Mouse (Mus musculus) heart, postnatal 10 days (tissue): Measurements from ENCODE around the gene Slc39a9. TPM values are rescaled to one million over a fixed set of nuclear protein-coding genes. Genes with fewer than 3 reads are reported as not detected.

Source experiments
- DNase-seq, 2 experiments: peaks; one replicate each; pipeline ENCODE4 v3.0.0; 2021
- intact Hi-C: fragments of 180-260 bp; cut with DNase I; formaldehyde crosslinking; loops from one replicate; pipeline ENCODE4 v1.15.1; 2025
- total RNA-seq, 2 experiments: library from RNA; stranded (reverse); gene quantifications; 2 replicates each; pipeline ENCODE4 v1.2.3; 2021

Gene Slc39a9
- total RNA-seq, 2 experiments from 2014 or later, result 25.8 to 27.1 TPM

DNA sequence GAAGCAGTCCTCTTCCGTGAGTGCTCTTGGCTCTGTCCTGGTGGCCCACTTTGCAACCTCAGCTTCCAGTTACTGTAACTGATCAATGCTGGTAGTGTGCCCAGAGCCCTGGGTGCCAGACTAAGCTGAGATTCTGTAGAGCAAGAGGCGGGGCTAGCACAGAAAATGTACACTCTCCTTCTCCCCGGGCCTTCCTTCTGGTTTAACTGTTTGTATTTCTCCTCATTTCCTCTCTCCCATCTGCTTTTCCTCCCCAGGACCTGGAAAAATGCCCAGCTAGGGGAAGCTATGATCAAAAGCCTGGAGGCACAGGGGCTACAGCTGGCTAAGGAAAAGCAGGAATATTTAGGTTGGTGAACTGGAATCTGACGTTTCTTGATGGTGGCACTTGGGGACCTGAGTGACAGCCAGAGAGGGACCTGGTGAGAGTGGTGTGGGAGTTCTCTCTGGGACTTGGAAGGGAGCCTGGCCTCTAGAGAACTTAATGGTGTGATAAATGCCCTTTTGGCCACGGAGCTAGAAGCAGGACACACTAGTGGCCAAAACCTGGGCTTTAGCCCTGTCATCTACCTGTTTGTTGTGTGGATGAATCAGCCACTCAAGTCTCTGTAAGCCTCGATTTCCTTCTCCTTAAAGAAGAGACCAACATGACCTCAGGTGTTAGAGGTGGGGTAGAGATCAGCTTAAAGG lies 63.4 kb downstream of the Slc39a9 start:
- DNase-seq, result no peak

DNA sequence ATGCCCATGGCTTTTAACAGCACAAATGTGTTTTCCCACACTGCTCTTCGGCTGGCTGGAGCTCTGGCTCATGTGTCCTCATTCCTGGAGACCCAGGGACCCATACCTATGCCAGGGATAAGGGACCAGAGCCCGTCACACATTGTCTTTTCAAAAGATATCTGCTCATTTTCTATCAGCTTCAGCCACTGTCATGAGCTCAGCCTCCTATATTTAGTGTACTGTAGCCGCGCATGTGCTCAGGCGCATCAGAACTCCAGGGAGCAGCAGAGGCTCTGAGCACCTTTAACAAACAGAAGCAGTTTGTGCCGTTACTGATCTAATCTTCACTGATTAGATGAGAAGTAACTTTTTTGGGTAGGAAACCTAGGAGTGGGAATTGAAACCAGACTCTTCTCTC lies 72.2 kb downstream of the Slc39a9 start:
- intact Hi-C loops, result no loop called here
- peak in 1 of 2 experiments; percentile 35 for DNase-seq

More for the DNA sequence above, 63.4 kb downstream of the Slc39a9 start:
- intact Hi-C loops, result no loop called here

DNA sequence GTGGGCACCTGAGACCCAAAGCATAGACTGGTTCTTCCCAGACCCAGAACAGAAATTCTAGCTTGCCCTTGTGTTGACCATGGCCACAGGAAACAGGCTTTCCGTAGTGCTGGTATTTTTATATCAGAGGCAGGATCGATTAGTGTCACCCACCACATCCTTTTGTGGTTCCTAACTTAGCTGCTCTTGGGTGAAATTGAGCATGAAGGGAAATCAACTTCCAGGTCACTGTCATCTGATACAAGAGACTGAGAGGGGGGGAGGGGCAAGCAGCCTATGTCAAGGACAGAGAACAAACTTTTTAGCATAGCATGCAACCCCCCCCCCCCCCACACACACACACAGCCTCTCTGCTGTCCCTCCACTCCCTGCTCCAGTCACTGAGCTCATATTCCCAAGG lies 75.5 kb downstream of the Slc39a9 start:
- intact Hi-C loops, result no loop called here
- no peak for DNase-seq

DNA sequence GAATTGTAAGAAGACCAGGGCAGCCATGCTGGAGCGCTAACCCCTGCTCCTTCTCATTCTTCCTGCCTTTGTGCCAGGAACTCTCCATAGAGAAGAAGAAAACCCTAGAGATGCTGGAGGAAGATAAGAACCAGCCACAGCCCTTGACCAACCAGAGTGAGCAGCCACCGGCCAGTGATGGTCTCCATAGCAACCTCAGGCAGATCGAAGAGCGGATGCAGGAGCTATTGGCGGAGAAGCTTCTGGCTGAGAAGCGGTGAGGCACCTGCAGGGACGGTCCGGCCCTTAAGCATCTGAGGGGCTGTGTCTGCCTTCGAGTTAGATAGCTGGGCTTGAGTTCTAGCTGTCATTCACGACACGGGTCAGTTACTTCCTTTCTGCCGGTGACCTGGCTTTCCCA lies 76.8 kb downstream of the Slc39a9 start:
- no peak for DNase-seq
- intact Hi-C loops, result no loop called here

DNA sequence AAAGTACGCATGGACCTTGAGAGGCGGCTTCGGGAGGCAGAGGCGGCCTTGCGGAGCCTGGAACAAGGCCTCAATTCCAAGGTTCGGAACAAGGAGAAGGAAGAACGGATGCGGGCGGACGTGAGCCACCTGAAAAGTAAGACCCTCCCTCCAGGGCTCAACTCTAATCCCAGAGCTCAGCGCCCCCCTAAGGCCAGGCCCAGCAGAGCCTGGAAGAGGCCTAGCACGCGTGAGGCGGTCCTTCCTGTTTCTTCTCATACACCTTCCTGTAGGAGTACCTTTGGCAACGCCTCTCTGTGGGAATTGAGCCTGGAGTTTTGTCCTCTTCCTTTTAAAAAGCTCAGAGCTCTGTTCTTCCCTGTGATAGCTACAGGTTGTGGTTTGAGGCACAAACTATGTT lies 77.8 kb downstream of the Slc39a9 start:
- intact Hi-C loops, result no loop called here
- DNase-seq, result no peak

DNA sequence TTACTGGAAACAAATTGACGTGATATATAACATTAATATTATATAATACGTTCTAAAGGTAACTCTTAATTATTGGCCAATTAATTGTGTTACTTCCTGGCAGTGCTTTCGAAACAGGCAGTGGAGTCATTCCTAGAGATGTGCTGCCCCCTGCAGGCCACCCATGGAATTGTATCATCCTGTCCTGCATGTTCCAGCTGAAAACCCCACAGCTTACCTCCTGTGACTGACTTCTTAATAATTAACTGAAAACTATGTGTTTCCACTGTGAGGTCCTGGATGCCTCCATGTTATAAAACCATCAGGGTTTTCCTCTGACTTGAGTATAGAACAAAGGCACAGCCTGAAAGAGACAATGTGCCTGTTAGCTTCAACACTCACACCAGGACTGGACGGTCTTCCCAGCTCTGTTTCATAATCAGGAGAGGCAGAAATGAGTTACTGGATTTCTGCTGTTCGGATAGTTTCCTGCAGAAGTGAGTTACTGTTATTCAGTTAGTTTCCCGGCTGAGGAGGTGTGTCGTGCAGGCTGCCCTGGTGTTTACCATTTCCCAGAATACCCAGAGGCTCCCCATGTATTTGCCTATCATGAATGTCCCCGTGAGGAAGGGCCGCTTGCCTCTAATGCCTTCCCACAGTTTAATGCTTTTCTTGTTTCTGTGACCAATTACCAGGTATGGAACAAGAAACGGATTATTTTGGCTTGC lies 81.3 kb downstream of the Slc39a9 start:
- intact Hi-C loops, result loop anchor here (2.0 to 5.0 kb wide), 3 partner anchors 44 to 566 kb away; no protein-coding TSS in a partner anchor

DNA sequence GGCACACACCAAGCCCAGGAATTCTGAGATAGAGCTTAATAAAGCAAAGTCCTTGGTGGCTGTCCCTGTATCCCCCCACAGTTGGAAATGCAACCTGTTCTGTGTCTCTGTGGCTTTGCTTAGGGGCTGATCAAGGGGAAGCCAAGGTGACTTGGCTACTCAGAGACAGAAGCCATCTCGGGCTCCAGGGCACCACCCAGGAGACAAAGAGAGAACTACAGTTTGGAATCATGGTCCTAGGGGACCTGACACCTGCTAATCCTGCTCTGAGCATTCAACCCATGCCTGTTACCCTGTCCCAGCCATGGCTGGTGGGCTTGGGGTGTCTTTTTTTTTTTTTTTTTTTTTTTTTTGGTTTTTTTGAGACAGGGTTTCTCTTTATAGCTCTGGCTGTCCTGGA lies 84.5 kb downstream of the Slc39a9 start:
- intact Hi-C loops, result loop anchor here (5.0 kb wide), 1 partner anchor 231 kb away; no protein-coding TSS in a partner anchor
- no peak for DNase-seq

More for the DNA sequence above, 81.3 kb downstream of the Slc39a9 start:
- peak; percentile 83 to 92 for DNase-seq

DNA sequence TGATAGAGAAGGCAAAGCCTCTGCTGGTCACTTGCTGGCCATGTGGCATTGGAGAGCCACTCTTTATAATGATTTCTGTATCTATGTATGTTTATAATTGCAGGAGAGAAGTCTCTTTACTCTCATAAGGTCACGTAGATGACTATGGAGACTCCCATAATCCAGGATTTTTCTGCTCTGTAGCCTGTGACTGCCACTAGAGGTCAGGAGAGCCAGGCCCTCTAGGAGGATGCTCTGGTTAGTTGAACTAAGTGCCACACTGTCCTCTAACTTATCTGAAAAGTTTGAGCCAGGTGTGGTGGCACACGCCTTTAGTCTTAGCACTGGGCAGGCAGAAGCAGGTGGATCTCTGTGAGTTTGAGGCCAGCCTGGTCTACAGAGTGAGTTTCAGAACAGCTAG lies 85.1 kb downstream of the Slc39a9 start:
- intact Hi-C loops, result loop anchor here (5.0 kb wide), 1 partner anchor 232 kb away; no protein-coding TSS in a partner anchor
- DNase-seq, result peak in 1 of 2 experiments; percentile 27

DNA sequence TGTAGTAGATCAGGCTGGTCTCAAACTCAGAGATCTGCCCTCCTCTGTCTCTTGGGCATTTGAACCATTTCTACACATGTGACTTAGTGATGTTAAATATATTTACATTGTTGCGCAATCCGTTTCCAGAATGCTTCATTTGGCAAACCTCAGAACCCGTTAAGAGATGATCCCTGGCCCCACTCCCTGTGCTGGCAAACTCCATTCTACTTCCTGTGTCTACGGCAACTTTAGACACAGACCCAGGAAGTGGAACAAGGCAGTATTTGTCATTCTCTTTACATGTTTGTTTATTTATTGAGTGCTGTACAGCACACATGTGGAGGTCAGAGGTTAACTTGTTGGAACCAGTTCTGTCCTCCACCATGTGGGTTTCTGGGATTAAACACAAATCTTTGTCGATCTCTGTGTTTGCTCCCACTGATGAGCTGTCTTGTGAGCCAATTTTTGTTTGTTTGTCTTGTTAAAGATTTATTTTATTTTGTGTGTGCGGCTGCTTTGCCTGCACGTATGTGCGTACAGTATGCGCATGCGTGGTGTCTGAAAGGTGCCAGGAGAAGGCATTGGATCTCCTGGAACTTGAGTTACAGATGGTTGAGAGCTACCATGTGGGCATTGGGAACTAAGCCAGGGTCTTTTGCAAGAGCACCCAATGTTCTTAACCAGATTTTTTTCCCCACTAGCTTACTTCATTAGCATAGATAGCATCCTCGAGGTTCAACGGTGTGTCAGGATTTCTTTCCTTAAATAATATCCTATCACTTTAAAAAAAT lies 86.3 kb downstream of the Slc39a9 start:
- no peak for DNase-seq
- intact Hi-C loops, result loop anchor here (1.0 to 5.0 kb wide), 2 partner anchors 30 to 233 kb away; partner anchors contain the start of gene Ccdc177

DNA sequence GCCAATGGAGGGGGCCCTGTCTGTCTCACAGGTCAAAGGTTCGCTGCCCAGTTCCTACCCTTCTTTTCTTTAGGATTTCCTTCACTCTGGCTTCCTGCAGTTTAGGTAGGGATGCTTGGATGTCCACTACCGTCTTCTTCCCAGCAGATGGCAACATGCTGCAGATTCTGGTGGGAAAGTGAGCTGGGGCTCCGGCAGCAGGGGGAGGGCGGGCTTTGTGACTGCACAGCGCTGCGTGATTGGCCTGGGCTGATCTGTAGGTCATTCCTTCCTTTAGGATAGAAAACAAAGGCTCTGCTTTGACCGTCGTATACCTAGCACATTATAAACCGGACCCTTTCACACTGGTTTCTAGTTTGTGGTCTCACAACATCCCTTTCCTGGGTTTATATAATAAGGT lies 86.9 kb downstream of the Slc39a9 start:
- intact Hi-C loops, result loop anchor here (1.0 kb wide), 1 partner anchor 30 kb away; the partner anchor contains the start of gene Ccdc177
- DNase-seq, result peak; percentile 59 to 71

Other genes starting within 250 kb of the Slc39a9 start
- 10 to 100 TPM; 34.0 to 42.4 TPM for gene Dcaf5, start 207.3 kb upstream of the Slc39a9 start, total RNA-seq
- gene Exd2, start 180.8 kb upstream of the Slc39a9 start, total RNA-seq, result 10 to 100 TPM; 12.8 to 13.3 TPM
- 10 to 100 TPM; 13.4 to 16.0 TPM for gene Galnt16, start 125.6 kb upstream of the Slc39a9 start, total RNA-seq
- 10 to 100 TPM; 43.6 to 60.4 TPM for gene Erh, start 458 bp downstream of the Slc39a9 start, total RNA-seq
- under 1 TPM; 0.25 to 0.60 TPM for gene Plekhd1, start 48.7 kb downstream of the Slc39a9 start, total RNA-seq
- under 1 TPM; 0.10 to 0.12 TPM for gene Ccdc177, start 116.8 kb downstream of the Slc39a9 start, total RNA-seq
- gene Susd6, start 146.6 kb downstream of the Slc39a9 start, total RNA-seq, result 10 to 100 TPM; 58.3 to 60.9 TPM